Mouse (Mus musculus): ENCODE data around the gene 4930556J24Rik.

GRCm38 (mm10) chr11:3974311-3974710, 2.3 kb downstream of the 4930556J24Rik start:
- TF ChIP-seq CTCF (IDR thresholded peaks at IDR 0.05; ENCODE audit: borderline replicate concordance, extremely low read depth, insufficient read depth, insufficient read length) (no peak), POLR2A (IDR thresholded peaks at IDR 0.05; ENCODE audit: borderline replicate concordance, extremely low read depth, insufficient read depth, insufficient read length, poor library complexity, severe bottlenecking) (no peak)

All from brain, embryonic 14.5 days (tissue).